Mouse (Mus musculus) hindbrain, embryonic 12.5 days (tissue): Measurements from ENCODE around the gene Vmn2r27. TPM values are rescaled to one million over a fixed set of nuclear protein-coding genes. Genes with fewer than 3 reads are reported as not detected.

Experiments
- polyA plus RNA-seq: library from polyadenylated mRNA; unstranded; fragments of >200 nt; fragmentation: Nextera tagmentation; extraction: Ambion mirVana; gene quantifications from 2 replicates; pipeline ENCODE4 v1.2.1, GENCODE M21; 2016

Gene Vmn2r27
- polyA plus RNA-seq, 1 experiment from 2014 or later = not detected

Other genes starting within 250 kb of the Vmn2r27 start
- not detected in 2 replicates for gene Vmn2r26, start 207.3 kb downstream of the Vmn2r27 start, polyA plus RNA-seq
- 0.04 and 0.07 TPM in 2 replicates for gene Cd163, start 72.8 kb upstream of the Vmn2r27 start, polyA plus RNA-seq
- gene Pex5, start 183.2 kb upstream of the Vmn2r27 start, polyA plus RNA-seq = 68.0 and 68.3 TPM in 2 replicates
- 36.9 and 40.5 TPM in 2 replicates for gene Clstn3, start 232.9 kb upstream of the Vmn2r27 start, polyA plus RNA-seq